Mouse (Mus musculus) CD4-positive, CD25-positive, alpha-beta regulatory T cell, adult 2 months (primary cell): ENCODE measurements around the gene Klhl4.

Experiments used
- DNase-seq: peaks from one replicate; pipeline ENCODE4 v3.0.0-alpha.2; 2012; ENCODE audit warnings: low read depth, low spot score

Klhl4 gene

DNA sequence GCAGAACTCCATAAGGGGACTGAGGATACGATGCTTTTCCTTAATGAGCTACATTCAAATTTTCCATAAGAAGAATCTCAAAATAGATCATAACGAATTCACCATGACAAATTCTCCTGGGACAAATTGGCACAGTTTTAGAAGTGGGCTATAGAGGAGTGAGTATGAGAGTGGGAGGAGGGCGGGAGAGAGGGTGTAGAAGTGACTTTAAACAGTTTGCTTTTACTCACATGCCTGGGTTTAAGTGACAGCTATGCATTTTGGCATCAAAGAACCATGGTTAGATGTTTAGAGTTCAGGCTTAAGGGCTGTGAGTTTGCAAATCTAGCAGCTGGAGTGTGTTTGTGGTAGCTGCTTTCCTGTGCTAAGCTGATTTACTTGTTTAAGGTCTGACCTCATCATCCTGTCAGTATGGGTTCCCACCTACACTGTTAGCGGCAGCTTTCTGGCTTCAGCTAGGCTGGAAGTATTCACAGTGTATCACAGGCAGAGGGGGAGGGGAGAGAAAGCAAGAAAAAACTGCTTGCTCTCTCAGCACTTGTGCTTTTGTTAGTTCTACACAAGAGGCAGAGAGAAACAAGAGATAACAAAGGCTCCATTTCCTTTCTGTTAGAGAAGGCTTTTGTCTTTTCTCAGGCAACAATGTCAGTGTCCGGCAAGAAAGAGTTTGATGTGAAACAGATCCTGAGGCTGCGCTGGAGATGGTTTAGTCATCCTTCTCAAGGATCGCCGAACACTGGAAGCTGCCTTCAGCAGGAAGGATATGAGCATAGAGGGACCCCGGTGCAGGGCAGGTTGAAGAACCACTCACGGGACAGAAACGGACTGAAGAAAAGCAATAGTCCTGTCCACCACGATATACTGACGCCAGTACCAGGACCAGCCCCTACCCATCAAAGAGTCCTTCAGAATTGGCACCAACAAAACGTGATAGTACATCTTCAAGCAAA, at the start of gene Klhl4:
Gene Klhl4 (plus strand): TSS at position 552 of the 950 bp plus-strand sequence.
- peak; percentile 16 for DNase-seq

GRCm38 (mm10) chrX:114484153-114484552, 10.0 kb downstream of the Klhl4 start:
- DNase-seq: no peak

GRCm38 (mm10) chrX:114486691-114487090, 12.6 kb downstream of the Klhl4 start:
- no peak for DNase-seq

DNA sequence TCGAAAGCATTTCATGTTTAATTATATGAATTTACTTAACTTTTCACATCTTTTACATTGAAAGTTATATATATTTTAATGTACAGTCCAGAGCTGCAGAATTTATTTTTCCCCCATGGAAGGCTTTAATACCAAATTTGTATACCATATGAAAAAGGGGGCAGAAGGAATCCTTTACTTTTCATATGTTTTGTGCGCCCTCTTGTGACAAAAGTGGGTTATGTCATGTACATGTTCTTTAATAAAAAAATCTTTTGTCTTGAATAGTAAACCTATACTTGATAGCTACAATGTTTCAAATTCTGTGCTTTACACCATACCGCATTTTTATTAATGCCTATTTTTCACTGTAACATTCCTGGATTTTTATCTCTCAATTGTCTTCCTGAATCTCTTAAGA, 84.0 kb downstream of the Klhl4 start:
- peak; percentile 20 for DNase-seq

GRCm38 (mm10) chrX:114582311-114582710, 108.2 kb downstream of the Klhl4 start:
- DNase-seq: no peak
